Mouse (Mus musculus) hindbrain, embryonic 14.5 days (tissue): ENCODE data around the gene Glod4. TPM values are rescaled to one million over a fixed set of nuclear protein-coding genes. Genes with fewer than 3 reads are reported as not detected.
A peak's percentile ranks its signal among the peaks of the same experiment; 100 is the strongest.

Source experiments
- ATAC-seq: fragments of 200-750 bp; cut with Nextera tagmentation; 2 replicates; pipeline ENCODE4 v1.8.0; 2017; ENCODE audit warnings: moderate number of reproducible peaks, mild to moderate bottlenecking, moderate TSS enrichment, moderate library complexity; ENCODE audit not compliant: low FRiP score
- DNase-seq: peaks from one replicate; pipeline ENCODE4 v3.0.0-alpha.2; 2015; ENCODE audit warnings: low spot score
- H3K27ac ChIP-seq: fragments of 300-500 bp; sonication (generic); 2 replicates; pipeline ENCODE4 v1.5.1; 2014; ENCODE audit warnings: mild to moderate bottlenecking, moderate library complexity
- H3K27me3 ChIP-seq: fragments of 300-500 bp; sonication (generic); 2 replicates; pipeline ENCODE4 v1.6.1; 2014; ENCODE audit warnings: mild to moderate bottlenecking, low read length, mixed read lengths; ENCODE audit not compliant: control insufficient read depth, insufficient read depth
- H3K36me3 ChIP-seq: fragments of 300-500 bp; sonication (generic); replicated peaks from 2 replicates; pipeline ENCODE4 v1.6.1; 2014; ENCODE audit not compliant: control insufficient read depth, insufficient read depth
- H3K4me1 ChIP-seq: fragments of 300-500 bp; sonication (generic); replicated peaks from 2 replicates; pipeline ENCODE4 v1.6.1; 2014; ENCODE audit warnings: antibody characterized with exemption, low read length, mixed read lengths; ENCODE audit not compliant: control insufficient read depth, insufficient read depth
- H3K4me2 ChIP-seq: fragments of 300-500 bp; sonication (generic); replicated peaks from 2 replicates; pipeline ENCODE4 v1.6.1; 2014; ENCODE audit warnings: mild to moderate bottlenecking, moderate library complexity
- H3K4me3 ChIP-seq: fragments of 300-500 bp; sonication (generic); replicated peaks from 2 replicates; pipeline ENCODE4 v1.5.1; 2014; ENCODE audit warnings: mild to moderate bottlenecking, low read length
- H3K9ac ChIP-seq: fragments of 300-500 bp; sonication (generic); 2 replicates; pipeline ENCODE4 v1.6.1; 2014
- H3K9me3 ChIP-seq: fragments of 300-500 bp; sonication (generic); 2 replicates; pipeline ENCODE4 v1.6.1; 2016; ENCODE audit warnings: low read length; ENCODE audit not compliant: control insufficient read depth
- WGBS: fragments of 180-500 bp; shearing (Covaris S2); extraction: QIAGEN DNeasy Blood & Tissue Kit; methylation state at CpG from one replicate; pipeline ENCODE4 v1.1.7; 2014; 5-methylcytosine and 5-hydroxymethylcytosine counted together
- polyA plus RNA-seq: library from polyadenylated mRNA; unstranded; fragments of >200 nt; fragmentation: Nextera tagmentation; extraction: Ambion mirVana; gene quantifications from 2 replicates; pipeline ENCODE4 v1.2.1, GENCODE M21; 2014

Gene Glod4
- polyA plus RNA-seq, 1 experiment from 2014 or later: 127 TPM

DNA sequence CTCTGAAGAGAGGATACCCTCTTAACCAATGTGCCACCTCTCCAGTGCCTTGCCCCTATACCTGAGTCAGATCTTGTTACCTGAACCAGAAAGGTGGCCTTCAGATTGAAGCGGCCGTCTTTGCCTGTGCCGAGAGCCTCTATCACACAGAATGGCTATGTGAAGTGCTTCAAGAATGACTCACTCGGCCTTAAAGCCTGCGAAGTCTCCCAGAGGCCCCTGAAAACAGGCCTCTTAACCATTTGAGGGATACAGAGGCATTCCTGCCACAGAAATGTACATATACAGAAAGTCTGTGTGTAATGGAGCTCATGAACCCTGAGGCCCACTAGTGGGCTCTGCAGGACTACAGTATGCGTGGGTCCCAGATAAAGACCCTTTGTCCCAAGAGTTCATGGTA lies 40.3 kb upstream of the Glod4 start:
- H3K36me3 ChIP-seq: no peaks in the 10 kb centered on the region
- 94% methylated on average over 6 of the region's 6 CpGs for WGBS
- ATAC-seq: no peak

DNA sequence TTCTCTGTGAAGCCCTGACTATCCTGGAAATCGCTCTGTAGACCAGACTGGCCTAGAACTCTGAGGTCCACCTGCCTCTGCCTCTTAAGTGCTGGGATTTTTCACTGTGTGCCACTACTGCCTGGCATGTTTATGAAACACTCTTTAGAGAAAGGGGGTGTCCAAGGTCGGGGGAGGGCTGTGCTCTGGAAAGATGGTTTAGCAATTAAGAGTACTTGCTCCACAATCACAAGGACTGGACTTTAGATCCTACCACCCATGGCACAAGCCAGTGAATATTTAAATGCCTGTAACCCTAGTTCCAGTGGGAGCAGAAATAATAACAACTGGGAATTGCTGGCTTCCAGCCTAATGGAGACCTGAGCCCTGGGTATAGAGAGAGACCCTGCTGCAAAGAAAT lies 36.4 kb upstream of the Glod4 start:
- no peak for ATAC-seq
- H3K36me3 ChIP-seq: no peaks in the 10 kb centered on the region; the same call in 1 of the 2 replicates

More for the DNA sequence above, 40.3 kb upstream of the Glod4 start:
- Histone ChIP-seq H3K9me3 (no peaks in the 10 kb centered on the region), H3K4me3 (no peak overlapping the region), H3K4me2 (no peak overlapping the region), H3K9ac (no peak overlapping the region), H3K4me1 (peaks cover 14% of the 10 kb centered on the region; the same call in 1 of the 2 replicates), H3K27me3 (no peaks in the 10 kb centered on the region), H3K27ac (no peak overlapping the region)
- no peak for DNase-seq

DNA sequence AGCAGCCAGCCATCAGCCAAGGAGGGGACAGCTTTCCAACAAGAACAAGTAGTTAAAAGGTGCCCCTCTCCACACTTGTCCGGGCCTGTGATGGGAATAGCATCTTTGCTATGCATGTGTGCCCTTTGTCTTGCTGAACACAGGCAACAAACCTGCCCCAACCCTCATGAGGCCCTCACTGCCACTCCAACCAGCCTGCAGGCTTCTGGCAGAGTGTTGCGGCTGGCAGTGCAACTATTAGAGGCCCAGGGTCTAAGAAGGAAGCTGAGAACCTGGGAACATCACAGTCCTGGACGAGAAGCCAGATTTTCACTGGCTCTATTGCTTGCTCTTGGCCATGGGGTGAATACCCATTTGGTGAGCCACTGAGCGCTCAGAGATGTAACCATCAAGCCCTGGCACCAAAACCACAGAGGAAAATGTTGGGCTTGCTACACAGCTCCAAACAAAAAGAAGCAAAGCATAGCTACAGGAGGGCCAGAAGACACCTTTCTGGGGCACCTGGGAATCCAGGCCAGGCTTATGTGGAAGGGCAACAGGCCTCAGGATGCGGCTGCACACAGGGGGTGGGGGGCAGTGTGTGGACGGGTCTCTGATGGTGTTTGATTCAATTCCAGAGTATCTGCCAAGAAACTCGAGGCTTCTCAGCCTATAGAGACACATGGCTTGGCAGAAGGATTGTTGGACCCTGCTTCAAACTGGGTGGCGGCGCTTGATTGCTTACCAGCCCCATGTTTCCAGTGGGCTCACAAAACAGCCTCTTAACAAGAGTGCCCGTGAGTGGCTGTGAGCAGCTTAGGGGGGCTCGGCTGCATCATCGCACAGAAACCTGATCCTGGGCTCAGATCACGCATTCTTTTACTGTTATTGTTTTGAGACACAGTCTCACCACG lies 35.7 kb upstream of the Glod4 start:
- WGBS: 59% methylated on average over 14 of the region's 14 CpGs
- Histone ChIP-seq H3K36me3 (no peaks in the 10 kb centered on the region; the same call in 1 of the 2 replicates), H3K4me3 (no peak overlapping the region), H3K4me1 (no peaks in the 10 kb centered on the region), H3K9me3 (no peaks in the 10 kb centered on the region), H3K27me3 (no peaks in the 10 kb centered on the region), H3K27ac (peak overlapping the region; percentile 51), H3K4me2 (no peak overlapping the region), H3K9ac (no peak overlapping the region)
- DNase-seq (no peak), ATAC-seq (no peak)

More for the DNA sequence above, 36.4 kb upstream of the Glod4 start:
- Histone ChIP-seq H3K4me2 (no peak overlapping the region), H3K9ac (no peak overlapping the region), H3K4me3 (no peak overlapping the region), H3K9me3 (no peaks in the 10 kb centered on the region), H3K27me3 (no peaks in the 10 kb centered on the region), H3K27ac (peak overlapping the region; percentile 51; the same call in 1 of the 2 replicates), H3K4me1 (no peaks in the 10 kb centered on the region)
- 79% methylated on average over 2 of the region's 2 CpGs for WGBS
- DNase-seq: no peak

DNA sequence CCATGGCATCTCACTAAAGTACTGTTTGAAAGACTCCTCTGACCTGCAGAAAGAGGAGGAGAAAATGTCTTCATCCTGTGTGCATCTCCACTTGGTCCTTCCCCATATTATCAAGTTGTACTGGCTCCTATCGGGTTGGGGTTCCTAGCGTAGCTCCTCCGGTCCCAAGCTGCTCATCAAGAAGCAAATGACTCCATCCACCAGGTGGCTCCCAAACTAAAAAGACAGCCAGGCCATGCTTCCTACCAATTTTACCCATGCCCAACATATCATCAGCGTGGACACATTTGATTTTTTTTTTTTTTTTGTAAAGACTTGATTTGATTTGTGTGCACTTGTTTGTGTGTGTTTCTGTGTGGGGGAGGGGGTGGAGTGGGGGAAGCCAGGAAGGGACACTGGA lies 28.9 kb upstream of the Glod4 start:
- no peak overlapping the region for H3K4me2 ChIP-seq
- no peaks in the 10 kb centered on the region for H3K27me3 ChIP-seq
- WGBS: 76% methylated on average over 4 of the region's 4 CpGs
- no peaks in the 10 kb centered on the region for H3K9me3 ChIP-seq
- no peak for ATAC-seq
- H3K27ac ChIP-seq: no peak overlapping the region
- peaks cover 6% of the 10 kb centered on the region; the same call in 1 of the 2 replicates for H3K4me1 ChIP-seq
- H3K9ac ChIP-seq: no peak overlapping the region
- no peak for DNase-seq
- no peak overlapping the region for H3K4me3 ChIP-seq
- H3K36me3 ChIP-seq: peaks cover 10% of the 10 kb centered on the region; the same call in 1 of the 2 replicates

DNA sequence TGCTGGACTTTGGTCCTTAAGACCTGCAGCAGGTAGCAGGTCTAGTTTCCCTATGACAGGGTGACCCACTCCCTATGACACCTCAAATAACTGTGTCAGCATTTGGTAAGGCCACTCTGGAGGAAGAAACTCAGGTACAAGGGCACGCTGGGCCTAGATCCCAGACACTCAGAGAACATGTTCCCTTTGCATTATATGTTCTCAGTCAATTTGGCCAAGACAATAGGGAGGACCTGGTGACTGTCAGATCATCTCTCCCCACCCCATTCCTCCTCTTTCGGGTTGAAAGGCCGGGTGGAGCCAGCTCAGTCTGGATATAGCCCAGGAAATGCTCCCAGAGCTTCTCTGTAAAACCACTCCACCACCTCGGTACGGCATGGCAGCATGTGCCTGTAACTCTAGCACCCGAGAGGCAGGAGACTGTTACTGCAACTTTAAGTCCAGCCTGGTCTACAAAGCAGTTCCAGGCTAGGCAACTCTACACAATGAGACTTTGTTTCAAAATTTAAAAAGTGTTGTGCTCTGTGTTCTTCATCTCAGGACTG lies 25.1 kb upstream of the Glod4 start:
- peaks cover 15% of the 10 kb centered on the region; the same call in 1 of the 2 replicates for H3K4me1 ChIP-seq
- no peaks in the 10 kb centered on the region for H3K27me3 ChIP-seq
- H3K4me3 ChIP-seq: no peak overlapping the region
- peak overlapping the region; percentile 1; the same call in 1 of the 2 replicates for H3K9ac ChIP-seq
- WGBS: 52% methylated on average over 6 of the region's 6 CpGs
- no peak for DNase-seq
- H3K27ac ChIP-seq: peak overlapping the region; percentile 81
- H3K36me3 ChIP-seq: peaks cover 10% of the 10 kb centered on the region; the same call in 1 of the 2 replicates
- ATAC-seq: no peak
- H3K4me2 ChIP-seq: no peak overlapping the region
- H3K9me3 ChIP-seq: no peaks in the 10 kb centered on the region

DNA sequence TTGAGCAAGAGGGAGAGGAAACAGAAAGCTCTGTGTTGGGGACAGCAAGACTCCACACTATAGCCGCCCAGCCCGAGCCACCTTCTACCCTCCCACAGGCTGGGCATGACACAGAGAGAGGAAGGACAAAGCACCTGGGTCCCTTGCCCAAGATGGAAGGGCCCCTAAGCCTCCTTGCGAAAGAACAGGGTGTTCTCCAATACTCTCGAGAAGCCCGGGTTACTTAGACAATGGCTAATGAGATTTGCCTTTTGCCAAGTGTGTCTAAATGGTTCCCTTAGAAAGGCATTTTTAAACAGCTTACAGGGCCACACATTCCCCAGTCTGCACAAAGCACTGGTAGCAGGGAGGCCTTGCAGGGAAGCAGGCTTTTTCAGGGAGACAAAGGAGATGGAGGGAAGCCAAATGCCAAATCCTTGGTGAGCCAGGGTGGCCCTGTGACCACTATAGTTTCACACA lies 24.5 kb upstream of the Glod4 start:
- Histone ChIP-seq H3K27ac (peak overlapping the region; percentile 81), H3K4me1 (peaks cover 21% of the 10 kb centered on the region; the same call in 1 of the 2 replicates), H3K9ac (peak overlapping the region; percentile 1; the same call in 1 of the 2 replicates), H3K9me3 (no peaks in the 10 kb centered on the region), H3K4me3 (no peak overlapping the region), H3K27me3 (no peaks in the 10 kb centered on the region), H3K36me3 (peaks cover 10% of the 10 kb centered on the region; the same call in 1 of the 2 replicates), H3K4me2 (no peak overlapping the region)
- 15% methylated on average over 5 of the region's 5 CpGs for WGBS
- DNase-seq (peak; percentile 53), ATAC-seq (peak; percentile 66; the same call in 1 of the 2 replicates)

DNA sequence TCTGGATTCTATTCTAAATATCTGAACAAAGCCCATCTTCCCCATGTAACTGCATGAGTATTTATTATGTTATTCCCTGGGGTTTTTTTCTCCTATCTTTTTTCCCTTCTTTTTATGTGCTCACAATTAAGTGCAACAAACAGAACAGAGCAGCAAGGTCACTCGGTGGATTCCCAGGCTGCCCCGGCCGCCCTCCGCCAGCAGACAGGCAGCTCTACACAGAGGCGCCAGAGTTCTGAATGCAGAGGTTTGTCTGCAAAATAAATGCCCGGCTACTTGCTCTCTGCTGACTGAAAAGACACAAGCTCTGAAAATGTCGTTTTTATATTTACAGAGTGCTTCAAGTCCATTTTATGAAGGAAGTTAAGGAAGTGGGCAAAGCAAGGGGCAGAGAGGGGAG lies 24.0 kb upstream of the Glod4 start:
- Histone ChIP-seq H3K4me2 (no peak overlapping the region), H3K4me1 (peaks cover 25% of the 10 kb centered on the region; the same call in 1 of the 2 replicates), H3K4me3 (no peak overlapping the region), H3K9me3 (no peaks in the 10 kb centered on the region), H3K36me3 (peaks cover 10% of the 10 kb centered on the region; the same call in 1 of the 2 replicates), H3K27me3 (no peaks in the 10 kb centered on the region), H3K9ac (no peak overlapping the region; the same call in 1 of the 2 replicates), H3K27ac (peak overlapping the region; percentile 81)
- ATAC-seq: no peak
- WGBS: 27% methylated on average over 7 of the region's 7 CpGs
- no peak for DNase-seq

DNA sequence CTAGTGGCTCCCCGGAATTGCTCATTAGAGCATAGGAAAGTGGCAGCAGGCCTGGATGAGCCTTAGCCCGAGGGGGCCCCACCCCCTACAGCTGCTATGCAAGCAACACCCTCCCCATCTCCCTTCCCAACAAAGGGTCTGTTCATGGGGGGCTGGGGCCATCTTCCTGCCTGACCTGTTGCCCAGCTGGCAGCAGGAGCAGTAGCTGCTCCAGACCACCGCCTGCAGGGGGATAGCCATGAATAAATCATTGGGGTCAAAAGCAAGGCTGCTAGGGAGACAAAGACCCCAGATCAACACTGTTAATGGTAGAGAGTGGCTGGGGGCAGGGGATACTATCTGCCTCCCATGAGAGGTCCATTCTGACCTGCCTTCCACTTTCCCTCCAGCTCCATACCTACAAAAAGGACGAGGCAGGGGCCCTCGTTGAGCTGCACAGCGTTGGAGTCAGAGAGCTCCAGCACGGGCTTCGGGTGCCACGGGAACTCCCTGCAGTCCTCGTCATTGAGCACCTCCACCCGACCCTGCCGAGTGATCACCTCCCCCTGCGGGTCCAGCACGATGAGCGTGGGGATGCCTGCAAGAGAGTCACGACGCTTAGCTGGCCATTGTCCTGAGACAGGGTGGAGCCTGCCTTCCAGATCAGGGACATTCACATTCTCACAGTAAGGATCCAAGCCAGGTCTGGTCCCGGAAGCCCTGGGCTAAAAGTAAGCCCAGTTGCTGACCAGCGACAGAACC lies 19.3 kb upstream of the Glod4 start:
- WGBS: 6% methylated on average over 19 of the region's 19 CpGs
- H3K9me3 ChIP-seq: no peaks in the 10 kb centered on the region
- H3K27me3 ChIP-seq: no peaks in the 10 kb centered on the region
- H3K4me3 ChIP-seq: no peak overlapping the region
- peaks cover 6% of the 10 kb centered on the region for H3K36me3 ChIP-seq
- ATAC-seq (peak; percentile 31; the same call in 1 of the 2 replicates), DNase-seq (no peak)
- 0 out of 2 replicates have a peak overlapping the region, but pooled peaks have one; percentile 8 for H3K4me2 ChIP-seq
- H3K9ac ChIP-seq: 0 out of 2 replicates have a peak overlapping the region, but pooled peaks have one; percentile 24
- H3K4me1 ChIP-seq: peaks cover 30% of the 10 kb centered on the region
- no peak overlapping the region for H3K27ac ChIP-seq
